Mouse (Mus musculus) megakaryocyte, embryonic 14.5 days (primary cell): ENCODE measurements around the gene Gmds.

ENCODE experiments used
- FLI1 ChIP-seq: IDR thresholded peaks from 2 replicates; pipeline ENCODE4 v1.6.1; 2012; ENCODE audit warnings: low read length, inconsistent platforms, mixed read lengths
- GATA1 ChIP-seq: IDR thresholded peaks from 3 replicates; pipeline ENCODE4 v1.6.1; 2012; ENCODE audit warnings: mixed read lengths, low read length, inconsistent platforms, borderline replicate concordance

DNA sequence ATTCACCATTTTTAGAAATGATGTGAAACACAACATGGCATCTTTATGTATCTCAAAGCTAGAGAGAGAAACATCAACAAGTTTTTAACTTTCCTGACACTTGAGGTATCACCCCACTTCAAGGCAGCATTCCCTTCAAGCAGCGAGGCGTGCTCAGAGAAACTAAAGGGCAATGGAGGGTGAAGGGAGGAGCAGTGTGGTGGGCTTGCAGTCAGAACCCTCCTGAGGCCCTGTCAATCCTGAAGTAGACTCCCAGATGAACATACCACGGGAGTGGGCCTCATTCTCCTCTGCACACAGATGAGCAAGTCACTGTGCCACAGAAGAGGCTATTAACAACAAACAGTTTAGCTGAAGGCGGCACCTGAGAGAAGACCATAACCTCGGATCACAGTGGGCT lies 439.1 kb downstream of the Gmds start:
- TF ChIP-seq FLI1 = no peak
- TF ChIP-seq GATA1 = no peak
